Mouse (Mus musculus) liver, embryonic 13.5 days (tissue): ENCODE data around the gene Fam160a2. TPM values are rescaled to one million over a fixed set of nuclear protein-coding genes. Genes with fewer than 3 reads are reported as not detected.
A peak's percentile ranks its signal among the peaks of the same experiment; 100 is the strongest.
"Not testable (repeated sequence)": the region's sequence is repeated elsewhere in the genome, so short reads cannot be mapped to it uniquely, and the experiment has no call there.

ENCODE experiments used
- ATAC-seq: fragments of 200-750 bp; cut with Nextera tagmentation; 2 replicates; pipeline ENCODE4 v1.8.0; 2017; ENCODE audit warnings: low read depth, mild to moderate bottlenecking, moderate number of reproducible peaks, moderate library complexity
- DNase-seq: peaks from one replicate; pipeline ENCODE4 v3.0.0; 2022
- H3K27ac ChIP-seq: fragments of 300-500 bp; sonication (generic); 2 replicates; pipeline ENCODE4 v1.5.1; 2015; ENCODE audit warnings: moderate library complexity, mild to moderate bottlenecking, inconsistent platforms
- H3K27me3 ChIP-seq: fragments of 300-500 bp; sonication (generic); 2 replicates; pipeline ENCODE4 v1.6.1; 2015; ENCODE audit warnings: mild to moderate bottlenecking, inconsistent platforms
- H3K36me3 ChIP-seq: fragments of 300-500 bp; sonication (generic); 2 replicates; pipeline ENCODE4 v1.6.1; 2015; ENCODE audit warnings: mild to moderate bottlenecking, inconsistent platforms
- H3K4me1 ChIP-seq: fragments of 300-500 bp; sonication (generic); replicated peaks from 2 replicates; pipeline ENCODE4 v1.6.1; 2015; ENCODE audit warnings: inconsistent platforms
- H3K4me2 ChIP-seq: fragments of 300-500 bp; sonication (generic); 2 replicates; pipeline ENCODE4 v1.6.1; 2015; ENCODE audit warnings: inconsistent platforms, mild to moderate bottlenecking, moderate library complexity
- H3K4me3 ChIP-seq: fragments of 300-500 bp; sonication (generic); replicated peaks from 2 replicates; pipeline ENCODE4 v1.5.1; 2015; ENCODE audit warnings: mild to moderate bottlenecking, inconsistent platforms
- H3K9ac ChIP-seq: fragments of 300-500 bp; sonication (generic); 2 replicates; pipeline ENCODE4 v1.6.1; 2015; ENCODE audit warnings: mild to moderate bottlenecking, inconsistent platforms
- H3K9me3 ChIP-seq: fragments of 300-500 bp; sonication (generic); replicated peaks from 2 replicates; pipeline ENCODE4 v1.6.1; 2016; ENCODE audit warnings: inconsistent platforms
- WGBS: fragments of 180-500 bp; shearing (Covaris S2); methylation state at CpG from one replicate; pipeline ENCODE4 v1.1.7; 2015; ENCODE audit not compliant: insufficient replicate concordance; 5-methylcytosine and 5-hydroxymethylcytosine counted together
- polyA plus RNA-seq: library from polyadenylated mRNA; unstranded; fragments of >200 nt; fragmentation: Nextera tagmentation; extraction: Ambion mirVana; gene quantifications from 2 replicates; pipeline ENCODE4 v1.2.1, GENCODE M21; 2015

Gene Fam160a2
- polyA plus RNA-seq, 1 experiment from 2014 or later, result 11.6 TPM

DNA sequence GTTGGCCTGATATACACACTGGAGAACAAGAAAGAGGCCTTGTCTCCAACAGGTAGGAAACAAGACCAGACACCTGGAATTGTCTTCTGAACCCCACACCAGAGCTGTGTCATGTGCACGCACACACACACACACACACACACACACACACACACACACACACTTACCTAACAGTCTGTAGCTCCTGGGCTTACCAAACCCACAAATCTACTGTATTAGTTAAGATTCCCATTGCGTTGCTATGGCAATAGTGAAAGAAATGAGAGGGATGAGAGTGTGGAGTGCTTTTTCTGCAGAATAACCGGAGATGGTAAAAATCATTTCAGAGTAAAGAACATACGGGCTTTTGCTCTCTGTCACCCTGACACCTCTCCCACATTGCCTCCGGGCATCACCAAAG is 18.3 kb upstream of the Fam160a2 start:
- WGBS, result 66% methylated on average over 5 of the region's 5 CpGs
- no peak overlapping the region for H3K4me2 ChIP-seq
- no peaks in the 10 kb centered on the region for H3K36me3 ChIP-seq
- no peaks in the 10 kb centered on the region for H3K9me3 ChIP-seq
- H3K27me3 ChIP-seq, result no peaks in the 10 kb centered on the region
- ATAC-seq (no peak), DNase-seq (no peak)
- H3K4me3 ChIP-seq, result no peak overlapping the region
- H3K27ac ChIP-seq, result no peak overlapping the region
- no peak overlapping the region for H3K9ac ChIP-seq
- no peaks in the 10 kb centered on the region for H3K4me1 ChIP-seq

DNA sequence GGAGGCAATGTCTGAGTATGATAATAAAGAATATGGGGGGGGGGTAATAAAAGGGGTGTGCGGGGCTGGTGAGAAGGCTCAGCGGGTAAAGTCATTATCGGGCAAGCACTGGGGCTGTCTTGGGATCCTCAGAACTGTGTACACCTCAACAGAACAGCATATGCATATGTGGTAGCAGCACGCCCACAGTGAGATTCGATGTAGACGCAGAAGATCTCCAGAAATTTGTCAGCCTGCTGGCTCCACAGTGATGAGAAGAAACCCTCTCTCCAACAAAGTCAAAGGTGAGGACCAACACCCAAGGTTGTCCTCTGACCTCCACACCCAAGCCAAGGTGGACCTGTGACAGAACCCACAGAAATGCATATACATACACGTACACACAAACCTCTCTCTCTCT is 16.7 kb upstream of the Fam160a2 start:
- WGBS, result 66% methylated on average over 7 of the region's 7 CpGs
- Histone ChIP-seq H3K36me3 (no peaks in the 10 kb centered on the region), H3K27me3 (no peaks in the 10 kb centered on the region), H3K4me3 (no peak overlapping the region), H3K4me1 (no peaks in the 10 kb centered on the region), H3K9me3 (no peaks in the 10 kb centered on the region), H3K9ac (no peak overlapping the region), H3K4me2 (no peak overlapping the region), H3K27ac (no peak overlapping the region)
- no peak for ATAC-seq
- DNase-seq, result no peak

DNA sequence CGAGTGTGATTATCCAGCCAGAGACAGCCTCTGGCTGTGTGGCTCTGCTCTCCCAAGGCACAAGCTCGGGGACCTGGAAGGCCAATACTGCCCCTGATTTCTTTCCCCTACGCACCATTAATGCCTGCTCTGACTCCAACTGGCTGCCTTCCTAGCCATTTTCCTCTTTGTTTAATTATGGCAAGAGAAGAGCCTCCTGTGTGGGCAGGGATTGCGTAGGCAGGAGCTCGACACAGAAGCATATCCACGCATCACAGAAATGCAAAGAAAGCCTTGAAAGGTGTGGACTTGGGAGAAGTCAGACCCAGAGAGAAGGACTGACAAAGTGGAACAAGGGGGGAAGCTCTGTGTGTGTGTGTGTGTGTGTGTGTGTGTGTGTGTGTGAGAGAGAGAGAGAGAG is 14.5 kb upstream of the Fam160a2 start:
- H3K4me3 ChIP-seq, result no peak overlapping the region
- WGBS, result 34% methylated on average over 6 of the region's 6 CpGs
- no peaks in the 10 kb centered on the region for H3K4me1 ChIP-seq
- H3K9me3 ChIP-seq, result no peaks in the 10 kb centered on the region
- no peak overlapping the region for H3K27ac ChIP-seq
- H3K36me3 ChIP-seq, result no peaks in the 10 kb centered on the region
- DNase-seq, result no peak
- H3K4me2 ChIP-seq, result no peak overlapping the region
- no peak for ATAC-seq
- no peak overlapping the region for H3K9ac ChIP-seq
- no peaks in the 10 kb centered on the region for H3K27me3 ChIP-seq

DNA sequence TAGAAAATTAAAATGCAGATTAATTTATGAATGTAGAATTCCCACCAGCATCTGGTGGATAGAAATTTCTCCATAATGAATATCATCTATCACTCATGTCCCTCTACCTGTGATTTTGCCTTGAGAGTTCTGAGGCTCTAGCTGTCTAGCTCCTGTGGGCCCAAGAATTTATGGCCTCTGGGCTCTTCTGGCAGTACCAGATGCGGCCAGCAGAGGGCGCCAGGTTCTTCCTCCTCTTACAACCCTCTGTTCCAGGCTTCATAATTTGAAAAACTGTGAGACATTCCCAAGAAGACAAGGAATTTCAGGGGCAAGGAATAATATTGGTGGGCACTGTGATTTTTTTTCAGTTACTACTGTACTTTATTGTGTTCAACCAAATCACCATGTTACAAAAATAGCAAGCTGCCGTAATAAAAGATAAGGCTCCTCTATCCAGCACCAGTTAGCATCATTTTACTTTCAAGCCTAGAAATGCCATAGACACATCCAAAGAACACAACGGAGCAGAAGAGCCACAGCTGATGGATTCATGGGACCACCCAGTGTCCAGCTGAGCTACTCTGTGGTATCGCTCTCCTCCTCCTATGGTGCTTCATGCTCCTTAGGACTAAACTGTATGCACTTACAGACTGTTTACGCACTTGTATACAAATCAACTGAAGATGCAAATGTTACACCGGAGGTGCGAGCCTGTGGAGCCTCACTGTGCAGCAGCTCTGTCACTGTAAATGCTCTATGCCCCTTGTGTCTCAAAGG is 12.2 kb upstream of the Fam160a2 start:
- not testable (repeated sequence) for H3K27me3 ChIP-seq, H3K4me1 ChIP-seq, ATAC-seq, H3K36me3 ChIP-seq, H3K27ac ChIP-seq, H3K4me3 ChIP-seq, H3K9ac ChIP-seq, H3K4me2 ChIP-seq, H3K9me3 ChIP-seq
- 46% methylated on average over 8 of the region's 8 CpGs for WGBS
- peak; percentile 29 for DNase-seq

DNA sequence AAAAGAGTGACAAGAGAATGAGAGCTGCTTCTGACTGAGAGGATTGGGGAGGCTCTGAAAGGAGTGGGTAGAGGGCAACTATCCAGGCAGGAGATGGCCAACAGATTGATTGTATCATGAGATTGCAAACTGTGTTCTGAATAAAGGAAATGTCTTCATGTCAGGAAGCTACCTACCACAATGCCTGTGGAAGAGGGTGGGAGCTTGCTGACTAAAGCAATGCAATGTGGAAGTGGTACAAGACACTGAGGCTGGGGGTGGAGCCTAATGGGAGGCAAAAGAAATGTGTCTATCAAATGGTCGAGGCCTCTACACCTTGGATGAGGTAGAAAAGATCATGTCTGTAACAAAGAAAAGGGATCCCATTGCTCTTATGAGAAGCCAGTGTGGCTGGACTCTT is 6.5 kb upstream of the Fam160a2 start:
- Histone ChIP-seq H3K27me3 (no peaks in the 10 kb centered on the region), H3K4me3 (no peak overlapping the region), H3K4me1 (no peaks in the 10 kb centered on the region), H3K36me3 (no peaks in the 10 kb centered on the region), H3K9ac (no peak overlapping the region), H3K4me2 (no peak overlapping the region), H3K9me3 (no peaks in the 10 kb centered on the region), H3K27ac (no peak overlapping the region)
- WGBS, result 41% methylated on average over 1 of the region's 1 CpGs
- no peak for ATAC-seq
- DNase-seq, result no peak

DNA sequence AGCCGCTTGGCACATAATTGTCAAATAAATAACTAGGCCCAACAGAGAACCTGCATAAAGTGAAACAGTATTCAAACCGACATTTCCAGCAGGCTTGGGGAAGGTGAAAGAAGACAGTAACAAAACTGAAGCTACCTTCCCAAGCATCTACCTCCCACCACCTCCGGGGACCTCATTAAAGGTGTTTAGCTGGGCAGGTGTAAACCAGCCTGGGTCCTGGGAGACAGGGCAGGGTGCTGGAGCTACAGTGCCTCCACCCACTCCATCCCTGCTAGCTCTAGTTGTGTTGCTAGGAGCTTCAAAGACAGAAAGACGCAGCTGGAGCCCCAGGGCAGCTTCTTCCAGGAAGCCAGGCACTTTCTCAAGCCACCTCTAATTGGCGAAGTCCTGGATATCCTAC is 4.4 kb upstream of the Fam160a2 start, which contains the start of gene Cnga4:
Cnga4 (plus strand) TSS at position 301 of the 400 bp plus-strand sequence.
- Histone ChIP-seq H3K4me3 (no peak within 1 kb of the TSS), H3K4me2 (no peak within 1 kb of the TSS), H3K4me1 (peaks cover 13% of the 10 kb centered on the region), H3K36me3 (no peaks in the 10 kb centered on the region), H3K9ac (no peak within 1 kb of the TSS), H3K27ac (no peak within 1 kb of the TSS), H3K27me3 (no peaks in the 10 kb centered on the region), H3K9me3 (no peaks in the 10 kb centered on the region)
- WGBS, result 57% methylated on average over 5 of the region's 5 CpGs
- no peak for ATAC-seq
- DNase-seq, result no peak

DNA sequence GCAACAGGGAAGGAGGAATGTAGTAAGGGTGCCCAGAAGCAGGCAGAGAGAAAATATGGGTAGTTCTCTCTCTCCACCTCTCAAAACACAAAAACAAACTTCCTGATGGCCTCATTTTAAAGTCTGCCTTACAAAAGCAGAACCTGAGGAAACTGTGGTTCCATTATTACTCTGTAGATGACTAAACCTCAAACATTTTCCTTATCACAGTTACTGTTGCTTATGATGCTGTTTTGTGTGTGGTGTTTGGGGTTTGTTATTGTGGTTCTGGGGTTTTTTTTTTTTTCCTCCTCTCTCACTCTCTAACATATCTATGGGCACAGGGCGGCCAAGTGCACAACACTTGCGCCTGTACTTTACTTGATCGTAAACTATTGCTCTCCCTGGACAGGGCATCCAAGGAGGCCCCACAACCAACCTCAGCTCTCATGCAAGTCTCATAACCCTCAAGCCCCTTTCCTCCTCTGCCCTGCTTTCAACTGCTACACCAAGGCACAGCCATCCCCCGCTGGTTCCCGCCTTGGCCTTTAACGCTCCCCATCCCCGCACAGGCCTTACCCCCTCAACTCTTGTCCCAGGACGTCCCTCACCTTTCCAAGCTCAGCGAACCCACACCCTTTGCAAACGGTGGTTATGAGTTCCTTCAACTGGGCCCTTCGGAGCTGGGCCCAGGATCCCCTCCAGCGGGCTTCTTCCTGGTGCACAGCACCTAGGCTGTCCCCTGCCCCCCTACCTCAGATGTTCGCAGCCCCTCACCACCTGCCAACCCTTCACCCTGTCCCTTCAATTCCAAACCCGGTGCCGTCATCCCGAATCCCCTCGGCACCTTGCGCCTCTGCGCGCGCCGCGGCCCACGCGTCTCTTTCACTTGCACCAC is 558 bp downstream of the Fam160a2 start:
- under 1% methylated on average over 25 of the region's 25 CpGs for WGBS
- no peaks in the 10 kb centered on the region for H3K27me3 ChIP-seq
- no peak for DNase-seq
- H3K36me3 ChIP-seq, result no peaks in the 10 kb centered on the region
- peak overlapping the region; percentile 81 for H3K27ac ChIP-seq
- peak overlapping the region; percentile 89 for H3K4me3 ChIP-seq
- peaks cover 31% of the 10 kb centered on the region for H3K4me1 ChIP-seq
- peak overlapping the region; percentile 90 for H3K4me2 ChIP-seq
- peak overlapping the region; percentile 88 for H3K9ac ChIP-seq
- no peaks in the 10 kb centered on the region for H3K9me3 ChIP-seq
- ATAC-seq, result peak; percentile 0; the same call in 1 of the 2 replicates

DNA sequence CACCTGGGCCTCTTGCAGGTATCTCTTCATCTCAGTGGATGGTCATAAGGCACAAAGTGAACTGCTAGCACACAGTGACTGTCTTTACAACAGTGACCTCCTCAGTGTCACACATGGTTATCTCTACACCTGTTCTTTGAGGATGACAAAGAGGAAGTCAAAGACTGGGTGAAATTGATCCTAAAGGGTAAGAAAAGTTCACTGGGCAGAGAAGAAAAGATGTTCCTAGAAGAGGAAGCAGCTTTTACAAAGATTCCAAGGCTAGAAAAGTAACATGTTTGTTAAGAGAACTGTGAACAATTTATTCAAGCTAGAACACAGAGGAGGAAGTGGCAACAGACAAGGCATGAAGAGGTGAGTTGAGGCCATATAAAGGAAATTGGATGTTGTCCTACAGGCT is 3.7 kb downstream of the Fam160a2 start:
- H3K4me1 ChIP-seq, result peaks cover 30% of the 10 kb centered on the region
- no peaks in the 10 kb centered on the region for H3K9me3 ChIP-seq
- no peak overlapping the region for H3K9ac ChIP-seq
- no peak overlapping the region for H3K4me2 ChIP-seq
- no peak for DNase-seq
- H3K4me3 ChIP-seq, result no peak overlapping the region
- no peaks in the 10 kb centered on the region for H3K27me3 ChIP-seq
- no peak overlapping the region for H3K27ac ChIP-seq
- no peak for ATAC-seq
- H3K36me3 ChIP-seq, result no peaks in the 10 kb centered on the region

DNA sequence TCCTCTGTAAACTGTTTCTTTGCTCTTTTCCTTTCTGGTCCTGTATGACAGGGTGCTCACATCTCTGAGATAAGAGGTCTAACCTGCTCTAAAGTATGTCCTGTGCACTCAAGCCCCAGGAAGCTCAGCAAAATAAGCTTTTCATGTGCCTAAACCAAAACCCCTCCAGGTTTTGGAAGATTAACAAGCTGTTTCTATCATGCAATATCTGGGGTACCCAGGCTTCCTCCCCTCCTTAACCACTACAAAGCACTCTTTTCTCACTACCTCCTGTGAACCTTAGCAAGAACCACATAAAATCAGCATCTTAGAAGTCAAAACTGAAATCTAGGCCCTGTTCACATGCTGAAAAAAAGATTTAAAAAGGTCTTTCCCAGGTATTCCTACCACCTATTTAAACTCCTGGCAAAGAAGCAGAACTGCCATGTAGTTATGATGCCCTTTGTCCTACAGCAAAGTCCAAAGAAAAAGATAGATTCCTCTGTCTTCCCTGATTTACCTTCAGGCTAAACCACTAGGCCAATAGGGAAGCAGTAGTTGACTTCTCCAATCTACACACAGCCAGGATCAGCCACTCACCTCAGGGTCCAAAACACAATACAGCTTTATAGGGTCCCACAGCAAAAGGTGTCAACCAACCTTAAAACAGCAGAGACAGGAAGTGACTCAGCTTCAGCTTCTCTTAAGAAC is 4.6 kb downstream of the Fam160a2 start:
- no peak overlapping the region for H3K27ac ChIP-seq
- DNase-seq (no peak), ATAC-seq (no peak)
- no peaks in the 10 kb centered on the region for H3K36me3 ChIP-seq
- no peak overlapping the region for H3K4me2 ChIP-seq
- H3K4me1 ChIP-seq, result peaks cover 22% of the 10 kb centered on the region
- no peak overlapping the region for H3K9ac ChIP-seq
- no peaks in the 10 kb centered on the region for H3K9me3 ChIP-seq
- H3K4me3 ChIP-seq, result no peak overlapping the region
- no peaks in the 10 kb centered on the region for H3K27me3 ChIP-seq

DNA sequence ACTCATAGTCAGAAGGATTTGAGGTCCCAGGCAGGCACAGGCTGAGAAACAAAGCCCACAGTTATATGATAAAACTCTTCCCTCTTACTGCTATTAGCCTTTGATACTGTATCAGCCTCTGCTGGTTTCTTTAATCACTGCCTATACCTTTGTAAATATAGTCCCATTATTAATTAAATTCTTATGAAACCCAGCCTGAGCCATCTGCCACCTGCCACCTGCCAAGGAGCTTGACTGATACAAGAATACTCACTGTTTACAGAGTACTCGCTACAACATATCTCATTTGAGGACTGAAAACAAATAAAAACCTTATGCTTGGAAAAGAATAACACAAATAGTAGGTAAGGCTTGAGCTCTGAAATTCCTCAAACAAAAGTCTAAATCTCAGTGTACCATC is 5.2 kb downstream of the Fam160a2 start:
- Histone ChIP-seq H3K4me2 (no peak overlapping the region), H3K4me3 (no peak overlapping the region), H3K27ac (no peak overlapping the region), H3K36me3 (peaks cover 6% of the 10 kb centered on the region), H3K9me3 (no peaks in the 10 kb centered on the region), H3K27me3 (no peaks in the 10 kb centered on the region), H3K4me1 (peaks cover 22% of the 10 kb centered on the region), H3K9ac (no peak overlapping the region)
- WGBS, result 82% methylated on average over 1 of the region's 1 CpGs
- DNase-seq (no peak), ATAC-seq (no peak)

DNA sequence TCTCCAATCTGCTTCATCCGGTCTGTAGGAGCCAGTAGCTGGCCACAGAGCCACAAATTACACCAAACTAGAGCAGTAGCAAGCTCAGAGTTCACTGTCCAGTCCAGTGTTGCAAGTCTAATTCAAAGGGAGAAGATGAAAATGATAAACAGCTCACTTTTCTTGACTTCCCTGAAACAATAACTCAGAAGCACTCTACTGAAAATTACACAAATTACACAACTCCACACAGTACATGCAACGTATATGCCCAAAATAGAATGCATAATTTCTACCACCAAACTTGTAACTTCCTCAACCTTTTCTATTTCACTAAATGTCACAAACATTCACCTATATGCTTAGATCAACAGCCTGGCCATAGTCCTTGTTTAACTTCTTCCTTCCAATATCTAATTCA is 9.6 kb downstream of the Fam160a2 start:
- WGBS, result 78% methylated on average over 2 of the region's 2 CpGs
- H3K9ac ChIP-seq, result no peak overlapping the region
- H3K4me2 ChIP-seq, result no peak overlapping the region
- peaks cover 39% of the 10 kb centered on the region for H3K36me3 ChIP-seq
- DNase-seq, result no peak
- H3K4me1 ChIP-seq, result no peaks in the 10 kb centered on the region
- H3K27me3 ChIP-seq, result no peaks in the 10 kb centered on the region
- no peak overlapping the region for H3K4me3 ChIP-seq
- H3K9me3 ChIP-seq, result no peaks in the 10 kb centered on the region
- H3K27ac ChIP-seq, result no peak overlapping the region
- no peak for ATAC-seq
